Mouse (Mus musculus) limb, embryonic 10.5 days (tissue): ENCODE measurements at regions not wholly inside any gene's neighbourhood (a gene's known extent, or its start where the extent isn't known, plus 50 kb on each side); places are given as distances from the start of the nearest gene placed in this dataset.

Experiments used
- DNase-seq: peaks from one replicate; pipeline ENCODE4 v3.0.0-alpha.2; 2017; ENCODE audit warnings: low spot score
- H3K27ac ChIP-seq: fragments of 300-500 bp; sonication (generic); 2 replicates; pipeline ENCODE4 v1.5.1; 2016; ENCODE audit warnings: mild to moderate bottlenecking
- H3K27me3 ChIP-seq: fragments of 300-500 bp; sonication (generic); 2 replicates; pipeline ENCODE4 v1.6.1; 2016; ENCODE audit warnings: low read depth, mild to moderate bottlenecking; ENCODE audit not compliant: poor library complexity, severe bottlenecking
- H3K36me3 ChIP-seq: fragments of 300-500 bp; sonication (generic); 2 replicates; pipeline ENCODE4 v1.6.1; 2016; ENCODE audit warnings: mild to moderate bottlenecking, moderate library complexity
- H3K4me1 ChIP-seq: fragments of 300-500 bp; sonication (generic); 2 replicates; pipeline ENCODE4 v1.6.1; 2016
- H3K4me3 ChIP-seq: fragments of 300-500 bp; sonication (generic); 2 replicates; pipeline ENCODE4 v1.5.1; 2016; ENCODE audit warnings: mild to moderate bottlenecking, moderate library complexity
- H3K9me3 ChIP-seq: fragments of 300-500 bp; sonication (generic); replicated peaks from 2 replicates; pipeline ENCODE4 v1.6.1; 2016; ENCODE audit warnings: mild to moderate bottlenecking
- WGBS: fragments of 180-500 bp; shearing (Covaris S2); methylation state at CpG from one replicate; pipeline ENCODE4 v1.1.7; 2016; 5-methylcytosine and 5-hydroxymethylcytosine counted together

GRCm38 (mm10) chr11:37478970-37479482 is 243.3 kb upstream of the Tenm2 start:
- Histone ChIP-seq H3K9me3 (no peaks in the 10 kb centered on the region), H3K27me3 (no peaks in the 10 kb centered on the region), H3K36me3 (no peaks in the 10 kb centered on the region), H3K4me3 (no peak overlapping the region), H3K27ac (no peak overlapping the region), H3K4me1 (no peaks in the 10 kb centered on the region)
- no peak for DNase-seq
- WGBS, result 91% methylated on average over 6 of the region's 6 CpGs

- 82% methylated on average over 6 of the region's 6 CpGs for WGBS
- Histone ChIP-seq H3K4me3 (no peak overlapping the region), H3K36me3 (no peaks in the 10 kb centered on the region)
Observed at GRCm38 (mm10) chr11:37474068-37474467, 238.3 kb upstream of the Tenm2 start.

GRCm38 (mm10) chr11:37463658-37464420 is 228.1 kb upstream of the Tenm2 start:
- peaks cover under 1% of the 10 kb centered on the region for H3K4me1 ChIP-seq
- no peak overlapping the region for H3K27ac ChIP-seq
- DNase-seq, result no peak
- no peak overlapping the region for H3K4me3 ChIP-seq
- no peaks in the 10 kb centered on the region for H3K27me3 ChIP-seq
- H3K36me3 ChIP-seq, result no peaks in the 10 kb centered on the region
- no peaks in the 10 kb centered on the region for H3K9me3 ChIP-seq
- 88% methylated on average over 9 of the region's 9 CpGs for WGBS

More at GRCm38 (mm10) chr11:37474068-37474467, 238.3 kb upstream of the Tenm2 start:
- Histone ChIP-seq H3K27ac (no peak overlapping the region), H3K27me3 (no peaks in the 10 kb centered on the region), H3K4me1 (no peaks in the 10 kb centered on the region), H3K9me3 (no peaks in the 10 kb centered on the region)
- no peak for DNase-seq

- DNase-seq, result no peak
- WGBS, result 88% methylated on average over 4 of the region's 4 CpGs
Observed at GRCm38 (mm10) chr11:37462375-37462774, 226.6 kb upstream of the Tenm2 start.

GRCm38 (mm10) chr11:37447361-37447760 is 211.6 kb upstream of the Tenm2 start:
- no peaks in the 10 kb centered on the region for H3K27me3 ChIP-seq
- H3K36me3 ChIP-seq, result no peaks in the 10 kb centered on the region
- no peak overlapping the region for H3K27ac ChIP-seq
- no peak overlapping the region for H3K4me3 ChIP-seq
- H3K4me1 ChIP-seq, result no peaks in the 10 kb centered on the region
- no peaks in the 10 kb centered on the region for H3K9me3 ChIP-seq
- DNase-seq, result no peak

More at GRCm38 (mm10) chr11:37462375-37462774, 226.6 kb upstream of the Tenm2 start:
- H3K36me3 ChIP-seq, result no peaks in the 10 kb centered on the region
- H3K9me3 ChIP-seq, result no peaks in the 10 kb centered on the region
- H3K27ac ChIP-seq, result no peak overlapping the region
- H3K27me3 ChIP-seq, result no peaks in the 10 kb centered on the region
- peaks cover 5% of the 10 kb centered on the region for H3K4me1 ChIP-seq
- H3K4me3 ChIP-seq, result no peak overlapping the region

- Histone ChIP-seq H3K9me3 (no peaks in the 10 kb centered on the region), H3K27me3 (no peaks in the 10 kb centered on the region), H3K4me1 (no peaks in the 10 kb centered on the region), H3K27ac (no peak overlapping the region), H3K4me3 (no peak overlapping the region), H3K36me3 (no peaks in the 10 kb centered on the region)
- WGBS, result 73% methylated on average over 1 of the region's 1 CpGs
- DNase-seq, result no peak
Observed at GRCm38 (mm10) chr11:37446626-37447025, 210.9 kb upstream of the Tenm2 start.

- Histone ChIP-seq H3K36me3 (no peaks in the 10 kb centered on the region), H3K27ac (no peak overlapping the region), H3K27me3 (no peaks in the 10 kb centered on the region), H3K9me3 (no peaks in the 10 kb centered on the region), H3K4me3 (no peak overlapping the region), H3K4me1 (no peaks in the 10 kb centered on the region)
- WGBS, result 82% methylated on average over 2 of the region's 2 CpGs
- DNase-seq, result no peak
Observed at GRCm38 (mm10) chr11:37442781-37443180, 207.0 kb upstream of the Tenm2 start.

GRCm38 (mm10) chr11:37434600-37434999 is 198.8 kb upstream of the Tenm2 start:
- DNase-seq, result no peak
- Histone ChIP-seq H3K9me3 (no peaks in the 10 kb centered on the region), H3K27ac (no peak overlapping the region), H3K4me3 (no peak overlapping the region), H3K4me1 (no peaks in the 10 kb centered on the region), H3K36me3 (no peaks in the 10 kb centered on the region), H3K27me3 (no peaks in the 10 kb centered on the region)
- 90% methylated on average over 2 of the region's 2 CpGs for WGBS

GRCm38 (mm10) chr11:37424312-37425169 is 188.8 kb upstream of the Tenm2 start:
- no peaks in the 10 kb centered on the region for H3K27me3 ChIP-seq
- 63% methylated on average over 5 of the region's 5 CpGs for WGBS
- no peaks in the 10 kb centered on the region for H3K9me3 ChIP-seq
- H3K4me1 ChIP-seq, result no peaks in the 10 kb centered on the region
- no peak overlapping the region for H3K27ac ChIP-seq
- no peak for DNase-seq
- H3K36me3 ChIP-seq, result no peaks in the 10 kb centered on the region
- no peak overlapping the region for H3K4me3 ChIP-seq

GRCm38 (mm10) chr11:37412868-37413267 is 177.1 kb upstream of the Tenm2 start:
- 68% methylated on average over 3 of the region's 3 CpGs for WGBS
- no peaks in the 10 kb centered on the region for H3K36me3 ChIP-seq
- no peak overlapping the region for H3K4me3 ChIP-seq
- H3K27ac ChIP-seq, result no peak overlapping the region
- H3K27me3 ChIP-seq, result no peaks in the 10 kb centered on the region
- no peaks in the 10 kb centered on the region for H3K4me1 ChIP-seq
- no peaks in the 10 kb centered on the region for H3K9me3 ChIP-seq
- DNase-seq, result no peak

- H3K27me3 ChIP-seq, result no peaks in the 10 kb centered on the region
- no peak overlapping the region for H3K4me3 ChIP-seq
- no peaks in the 10 kb centered on the region for H3K36me3 ChIP-seq
- H3K4me1 ChIP-seq, result no peaks in the 10 kb centered on the region
- 63% methylated on average over 1 of the region's 1 CpGs for WGBS
- no peak overlapping the region for H3K27ac ChIP-seq
- H3K9me3 ChIP-seq, result no peaks in the 10 kb centered on the region
- no peak for DNase-seq
Observed at GRCm38 (mm10) chr11:37367971-37368370, 132.2 kb upstream of the Tenm2 start.

GRCm38 (mm10) chr11:37364430-37364829 is 128.7 kb upstream of the Tenm2 start:
- Histone ChIP-seq H3K4me1 (no peaks in the 10 kb centered on the region), H3K9me3 (no peaks in the 10 kb centered on the region), H3K27me3 (no peaks in the 10 kb centered on the region), H3K27ac (no peak overlapping the region), H3K4me3 (no peak overlapping the region), H3K36me3 (no peaks in the 10 kb centered on the region)
- no peak for DNase-seq
- 89% methylated on average over 2 of the region's 2 CpGs for WGBS

GRCm38 (mm10) chr11:37355074-37355473 is 119.3 kb upstream of the Tenm2 start:
- H3K36me3 ChIP-seq, result no peaks in the 10 kb centered on the region
- H3K4me1 ChIP-seq, result no peaks in the 10 kb centered on the region
- no peaks in the 10 kb centered on the region for H3K9me3 ChIP-seq
- no peak overlapping the region for H3K27ac ChIP-seq
- DNase-seq, result no peak
- 59% methylated on average over 2 of the region's 2 CpGs for WGBS
- H3K4me3 ChIP-seq, result no peak overlapping the region
- no peaks in the 10 kb centered on the region for H3K27me3 ChIP-seq
